Mouse (Mus musculus) bone marrow macrophage, adult 2 months (primary cell): ENCODE measurements around the gene Arntl2.

Experiments
- CTCF ChIP-seq: IDR thresholded peaks from 2 replicates; pipeline ENCODE4 v1.5.1; 2012; ENCODE audit warnings: low read depth, mild to moderate bottlenecking, low read length, moderate library complexity
- POLR2A ChIP-seq: IDR thresholded peaks from 2 replicates; pipeline ENCODE4 v1.6.1; 2012; ENCODE audit warnings: mild to moderate bottlenecking, low read depth, low read length, borderline replicate concordance

- TF ChIP-seq CTCF (no peak), POLR2A (no peak)
Observed at GRCm38 (mm10) chr6:146768813-146769404, 26.9 kb upstream of the Arntl2 start.
